ENCODE assay signal across 21 mouse cellular contexts in genomic region chr2:69112609-69113008, GRCm38 (mm10). TPM values are rescaled to one million over a fixed set of nuclear protein-coding genes. Genes with fewer than 3 reads are reported as not detected.
DNase-seq lines count a peak whose midpoint lies in the region; ATAC-seq and TF ChIP-seq lines count a peak whose summit lies in the region.
"Had no signal": no experiment of that assay in that cellular context is flagged by ENCODE, and none has a peak within 500 bp of the region (broad histone marks: within the 10 kb centered on the region; RNA-seq: fewer than 3 reads in every experiment).

No protein-coding gene starts in this region.

- TF ChIP-seq CTCF in layer of hippocampus, adult 2 months (conservative IDR thresholded peaks at IDR 0.05) = peak; percentile 66
- TF ChIP-seq CTCF in stomach, postnatal 0 days (IDR thresholded peaks at IDR 0.05; ENCODE audit: low read depth) = peak; percentile 26

- H3K4me1 ChIP-seq in heart, embryonic 11.5 days (ENCODE audit: control insufficient read depth, insufficient read depth, low read length) = no peaks in the 10 kb centered on the region
- H3K4me1 ChIP-seq in stomach, postnatal 0 days (replicated peaks; ENCODE audit: control insufficient read depth, insufficient read depth) = no peaks in the 10 kb centered on the region
- no peaks in the 10 kb centered on the region for H3K4me1 ChIP-seq in midbrain, embryonic 14.5 days (ENCODE audit: control insufficient read depth, insufficient read depth, low read length)
- H3K4me1 ChIP-seq: forebrain, embryonic 12.5 days; liver, embryonic 12.5 days; midbrain, embryonic 10.5 days; neural tube, embryonic 12.5 days had no signal

- peaks cover 6% of the 10 kb centered on the region; the same call in 1 of the 2 replicates for H3K9me3 ChIP-seq in heart, embryonic 11.5 days (replicated peaks; ENCODE audit: control insufficient read depth, low read length)
- no peaks in the 10 kb centered on the region for H3K9me3 ChIP-seq in stomach, postnatal 0 days (ENCODE audit: control insufficient read depth, low read length)
- H3K9me3 ChIP-seq in midbrain, embryonic 14.5 days (ENCODE audit: control insufficient read depth, low read length) = 0 out of 2 replicates have a peak, but pooled peaks cover 7% of the 10 kb centered on the region

- TF ChIP-seq EP300 in stomach, postnatal 0 days (optimal IDR thresholded peaks at IDR 0.05) = no peak

- DNase-seq in heart, adult 11 months = peak; percentile 13
- no peak for DNase-seq in layer of hippocampus, adult 2 months (ENCODE audit: low spot score in 2 of 2)
- no peak for DNase-seq in layer of hippocampus, postnatal 36 days
- DNase-seq in lung, postnatal 14 days = peak; percentile 19
- no peak for DNase-seq in lung, postnatal 10 days
- no peak for DNase-seq in stomach, postnatal 0 days (ENCODE audit: low spot score)
- no peak for DNase-seq in midbrain, embryonic 14.5 days
- DNase-seq: cerebellum, adult 9-11 months; heart, adult 18-20 months; left cerebral cortex, postnatal 4 days; lung, postnatal 36 days; thymus, postnatal 25 days had no signal

- no peaks in the 10 kb centered on the region for H3K36me3 ChIP-seq in heart, embryonic 11.5 days (ENCODE audit: control insufficient read depth, insufficient read depth, low read length)
- no peaks in the 10 kb centered on the region for H3K36me3 ChIP-seq in stomach, postnatal 0 days (ENCODE audit: control insufficient read depth, insufficient read depth, low read length)
- 0 out of 2 replicates have a peak, but pooled peaks cover 2% of the 10 kb centered on the region for H3K36me3 ChIP-seq in midbrain, embryonic 14.5 days (ENCODE audit: control insufficient read depth, insufficient read depth, low read length)
- H3K36me3 ChIP-seq: liver, embryonic 12.5 days had no signal

- no peak overlapping the region for H3K9ac ChIP-seq in heart, embryonic 11.5 days (ENCODE audit: low read depth, low read length)
- no peak overlapping the region for H3K9ac ChIP-seq in stomach, postnatal 0 days (ENCODE audit: low read length)
- no peak overlapping the region for H3K9ac ChIP-seq in midbrain, embryonic 14.5 days (replicated peaks; ENCODE audit: low read length)
- H3K9ac ChIP-seq: forebrain, embryonic 12.5 days; kidney, embryonic 15.5 days; liver, embryonic 12.5 days; neural tube, embryonic 12.5 days had no signal

- H3K27me3 ChIP-seq in heart, embryonic 11.5 days (ENCODE audit: control insufficient read depth, insufficient read depth, low read length) = no peaks in the 10 kb centered on the region
- no peaks in the 10 kb centered on the region for H3K27me3 ChIP-seq in stomach, postnatal 0 days (ENCODE audit: control insufficient read depth, insufficient read depth, low read length)
- H3K27me3 ChIP-seq in midbrain, embryonic 14.5 days (ENCODE audit: control insufficient read depth, insufficient read depth, low read length) = no peaks in the 10 kb centered on the region
- H3K27me3 ChIP-seq: forebrain, embryonic 12.5 days; kidney, embryonic 15.5 days; liver, embryonic 12.5 days; neural tube, embryonic 12.5 days had no signal

- no peak overlapping the region for H3K4me3 ChIP-seq in heart, embryonic 11.5 days (ENCODE audit: low read depth, low read length)
- H3K4me3 ChIP-seq in layer of hippocampus, adult 2 months = no peak overlapping the region
- no peak overlapping the region for H3K4me3 ChIP-seq in stomach, postnatal 0 days (ENCODE audit: low read depth, low read length)
- no peak overlapping the region for H3K4me3 ChIP-seq in midbrain, embryonic 14.5 days (replicated peaks; ENCODE audit: low read depth, low read length)
- H3K4me3 ChIP-seq: forebrain, embryonic 12.5 days; kidney, embryonic 15.5 days; liver, embryonic 12.5 days; midbrain, embryonic 10.5 days; neural tube, embryonic 12.5 days had no signal

- 85% methylated on average over 5 of the region's 5 CpGs for WGBS in heart, embryonic 11.5 days (ENCODE audit: insufficient replicate concordance)
- WGBS in stomach, postnatal 0 days = 87% methylated on average over 5 of the region's 5 CpGs
- 84% methylated on average over 5 of the region's 5 CpGs for WGBS in midbrain, embryonic 14.5 days

- H3K4me2 ChIP-seq in heart, embryonic 11.5 days = no peak overlapping the region
- no peak overlapping the region for H3K4me2 ChIP-seq in stomach, postnatal 0 days (replicated peaks; ENCODE audit: low read depth)
- no peak overlapping the region for H3K4me2 ChIP-seq in midbrain, embryonic 14.5 days (ENCODE audit: low read length)
- H3K4me2 ChIP-seq: forebrain, embryonic 12.5 days; kidney, embryonic 15.5 days; liver, embryonic 12.5 days; neural tube, embryonic 12.5 days had no signal

- H3K27ac ChIP-seq in heart, embryonic 11.5 days (ENCODE audit: low read depth, low read length) = no peak overlapping the region
- H3K27ac ChIP-seq in layer of hippocampus, adult 2 months = peak overlapping the region; percentile 23; the same call in 1 of the 2 replicates
- no peak overlapping the region for H3K27ac ChIP-seq in stomach, postnatal 0 days (replicated peaks)
- no peak overlapping the region for H3K27ac ChIP-seq in midbrain, embryonic 14.5 days (replicated peaks; ENCODE audit: low read depth, low read length)
- H3K27ac ChIP-seq: forebrain, embryonic 12.5 days; kidney, embryonic 15.5 days; liver, embryonic 12.5 days; midbrain, embryonic 10.5 days; neural tube, embryonic 12.5 days had no signal

- ATAC-seq in heart, embryonic 11.5 days (replicated peaks; ENCODE audit: insufficient number of reproducible peaks, low FRiP score, low TSS enrichment) = no peak
- ATAC-seq in stomach, postnatal 0 days (ENCODE audit: low FRiP score, low TSS enrichment) = no peak
- no peak for ATAC-seq in midbrain, embryonic 14.5 days (ENCODE audit: low FRiP score, low TSS enrichment)
- ATAC-seq: CD4-positive, CD25-positive, alpha-beta regulatory T cell, adult 4 months; liver, embryonic 12.5 days had no signal

RNA-seq across cellular contexts. Expression of gene Nostrin, which starts 23.0 kb away (rescaled TPM):
- polyA plus RNA-seq in heart, embryonic 11.5 days (2014; fragmentation: Nextera tagmentation; extraction: Ambion mirVana) = 2.8 and 3.5 TPM in 2 replicates
- 1 to 10 TPM; 4.2 to 4.8 TPM for total RNA-seq in layer of hippocampus, adult 2 months (2021)
- total RNA-seq in layer of hippocampus, postnatal 36 days (2021) = 1 to 10 TPM; 3.6 to 5.5 TPM
- 18.7 and 22.3 TPM in 2 replicates for polyA plus RNA-seq in stomach, postnatal 0 days (2015; fragmentation: Nextera tagmentation; extraction: Ambion mirVana)
- 0.94 and 1.4 TPM in 2 replicates for polyA plus RNA-seq in midbrain, embryonic 14.5 days (2014; fragmentation: Nextera tagmentation; extraction: Ambion mirVana)
- total RNA-seq: hematopoietic stem cell, adult 5-6 weeks; MEL had no signal

Comparison
In these comparisons a context has a peak if more than half of its experiments do, and no peak if none do; other contexts are left out.
1. DNase-seq: peak in heart, adult 11 months (single experiment) and lung, postnatal 14 days (single experiment); none in layer of hippocampus, adult 2 months (0 of 2), layer of hippocampus, postnatal 36 days (0 of 2), lung, postnatal 10 days (single experiment), stomach, postnatal 0 days (single experiment) and midbrain, embryonic 14.5 days (single experiment).